Mouse (Mus musculus) thymus, postnatal 0 days (tissue): Measurements from ENCODE around the gene Dnah7b. TPM values are rescaled to one million over a fixed set of nuclear protein-coding genes. Genes with fewer than 3 reads are reported as not detected.
"Not testable (repeated sequence)": the region's sequence is repeated elsewhere in the genome, so short reads cannot be mapped to it uniquely, and the experiment has no call there.

Experiments used
- DNase-seq: peaks from one replicate; pipeline ENCODE4 v3.0.0-alpha.2; 2015; ENCODE audit warnings: low spot score
- polyA plus RNA-seq: library from polyadenylated mRNA; unstranded; fragments of >200 nt; fragmentation: Nextera tagmentation; extraction: Ambion mirVana; gene quantifications from 2 replicates; pipeline ENCODE4 v1.2.1, GENCODE M21; 2015

Gene Dnah7b
- polyA plus RNA-seq = 0.22 and 0.26 TPM in 2 replicates

- DNase-seq = no peak
Measured at GRCm38 (mm10) chr1:46066015-46066414, at the start of gene Dnah7b. Gene Dnah7b (plus strand): TSS chr1:46066315.

DNA sequence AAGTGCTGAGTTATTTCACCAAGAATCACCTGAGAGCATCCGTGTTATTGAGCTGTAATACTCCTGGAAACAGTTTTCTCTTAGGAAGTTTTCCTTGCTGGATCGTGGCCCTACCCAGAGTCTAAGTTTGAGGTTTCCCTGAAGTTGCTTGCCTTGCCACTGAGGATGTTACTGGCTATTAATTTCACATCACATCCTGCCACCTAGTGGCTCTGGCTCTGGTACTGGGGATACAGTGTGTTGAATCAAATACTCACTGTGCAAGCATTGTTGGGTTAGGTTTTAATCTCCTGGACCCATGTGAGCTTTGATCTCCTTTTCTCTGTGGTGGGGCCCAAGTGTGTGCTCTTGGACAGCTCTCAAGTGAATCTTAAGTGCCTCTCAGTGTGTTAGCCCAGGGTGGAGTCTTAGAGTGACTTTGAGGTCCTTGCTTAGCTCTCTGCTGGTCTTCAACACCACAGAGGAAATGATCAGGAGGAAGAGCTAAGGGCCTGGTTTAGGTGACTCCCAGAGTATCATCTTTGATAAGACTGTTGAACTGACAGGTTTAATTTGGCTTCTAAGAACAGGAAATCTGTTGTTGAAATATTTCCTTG, 47.6 kb upstream of the Dnah7b start:
- DNase-seq = no peak

GRCm38 (mm10) chr1:46022262-46022661, 43.9 kb upstream of the Dnah7b start:
- DNase-seq = no peak

DNA sequence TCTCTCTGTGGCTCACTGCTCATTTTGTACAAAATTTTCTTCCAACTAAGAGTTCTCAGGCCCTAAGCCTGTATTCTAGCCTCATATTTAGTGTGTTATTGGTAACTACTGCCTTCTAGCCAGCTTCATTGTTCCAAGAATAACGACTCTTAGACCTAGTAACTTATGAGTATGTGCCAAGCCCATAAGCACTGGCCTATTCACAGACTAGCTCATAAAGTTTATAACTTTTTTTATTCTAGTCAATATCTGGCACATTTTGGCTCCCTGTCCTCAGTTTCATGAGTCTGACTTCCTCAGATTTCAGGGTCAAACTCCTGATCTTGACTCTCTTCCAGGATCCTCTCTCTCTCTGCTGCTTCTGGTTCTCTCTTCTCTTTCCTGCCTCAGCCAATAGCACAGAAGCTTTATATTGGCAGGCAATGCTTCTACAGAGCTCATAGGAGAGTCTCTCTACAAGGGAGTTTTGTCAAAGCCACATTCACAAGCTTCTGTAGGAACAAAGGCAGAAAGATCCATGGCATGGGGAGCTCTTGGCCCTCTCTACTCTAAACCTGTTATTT, 34.0 kb upstream of the Dnah7b start:
- no peak for DNase-seq

GRCm38 (mm10) chr1:46048188-46048587, 17.9 kb upstream of the Dnah7b start:
- DNase-seq = no peak

- no peak for DNase-seq
Measured at GRCm38 (mm10) chr1:46066484-46067251, 553 bp downstream of the Dnah7b start.

GRCm38 (mm10) chr1:46068787-46069186, 2.7 kb downstream of the Dnah7b start:
- not testable (repeated sequence) for DNase-seq

DNA sequence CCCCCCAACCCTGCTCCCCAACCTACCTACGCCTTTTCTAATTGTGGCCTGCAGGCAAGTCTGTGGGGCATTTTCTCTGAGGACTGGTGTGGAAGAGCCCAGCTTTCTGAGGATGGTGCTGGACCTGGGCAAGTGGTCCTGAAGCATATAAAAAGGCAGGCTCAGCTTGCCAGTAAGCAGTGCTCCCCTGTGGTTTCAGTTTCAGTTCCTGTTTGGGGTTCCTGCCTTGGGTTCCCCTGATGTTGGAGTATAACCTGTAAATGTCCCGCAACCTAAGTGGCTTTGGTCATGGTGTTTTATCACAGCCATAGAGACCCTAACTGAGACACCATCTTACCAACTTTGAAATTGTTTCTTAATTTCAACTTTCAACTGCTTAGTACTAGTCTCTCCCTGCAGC, 11.8 kb downstream of the Dnah7b start:
- no peak for DNase-seq

- no peak for DNase-seq
Measured at GRCm38 (mm10) chr1:46100484-46100883, 34.4 kb downstream of the Dnah7b start.

GRCm38 (mm10) chr1:46112606-46113005, 46.5 kb downstream of the Dnah7b start:
- DNase-seq = not testable (repeated sequence)

DNA sequence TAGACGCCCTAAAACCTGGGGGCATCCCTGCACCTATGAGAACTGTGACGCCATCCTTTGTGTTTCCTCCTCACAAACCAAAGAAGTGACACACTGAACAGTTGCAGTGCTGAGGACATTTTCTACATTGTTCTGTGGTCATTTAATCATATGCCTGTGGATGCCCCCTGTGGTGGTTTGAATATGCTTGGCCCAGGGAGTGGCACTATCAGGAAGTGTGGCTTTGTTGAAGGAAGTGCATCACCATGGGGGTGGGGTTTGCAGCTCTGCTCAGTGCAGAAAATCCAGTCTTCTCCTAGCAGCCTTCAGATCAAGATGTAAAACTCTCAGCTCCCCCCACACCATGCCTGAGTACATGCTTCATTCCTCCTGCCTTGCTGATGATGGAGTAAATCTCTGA, 51.1 kb downstream of the Dnah7b start:
- not testable (repeated sequence) for DNase-seq

- no peak for DNase-seq
Measured at GRCm38 (mm10) chr1:46128058-46128457, 61.9 kb downstream of the Dnah7b start.

DNA sequence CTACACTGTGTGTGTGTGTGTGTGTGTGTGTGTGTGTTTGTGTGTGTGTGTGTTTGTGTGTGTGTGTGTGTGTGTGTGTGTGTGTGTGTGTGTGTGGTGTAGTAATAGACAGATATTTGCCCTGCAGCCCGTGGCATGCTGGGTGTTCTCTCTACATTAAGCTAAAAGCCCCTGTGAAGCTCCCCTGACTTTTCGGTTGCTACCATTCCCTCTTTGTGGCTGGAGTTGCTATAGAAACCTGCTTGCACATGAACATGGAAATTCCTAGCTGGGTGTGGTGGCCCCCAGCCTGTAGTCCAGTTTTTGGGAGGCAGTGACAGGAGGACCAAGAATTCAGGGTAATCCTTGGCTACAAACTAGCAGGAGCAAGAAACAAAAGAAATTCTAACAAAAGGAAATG, 130.7 kb downstream of the Dnah7b start:
- DNase-seq = not testable (repeated sequence)

DNA sequence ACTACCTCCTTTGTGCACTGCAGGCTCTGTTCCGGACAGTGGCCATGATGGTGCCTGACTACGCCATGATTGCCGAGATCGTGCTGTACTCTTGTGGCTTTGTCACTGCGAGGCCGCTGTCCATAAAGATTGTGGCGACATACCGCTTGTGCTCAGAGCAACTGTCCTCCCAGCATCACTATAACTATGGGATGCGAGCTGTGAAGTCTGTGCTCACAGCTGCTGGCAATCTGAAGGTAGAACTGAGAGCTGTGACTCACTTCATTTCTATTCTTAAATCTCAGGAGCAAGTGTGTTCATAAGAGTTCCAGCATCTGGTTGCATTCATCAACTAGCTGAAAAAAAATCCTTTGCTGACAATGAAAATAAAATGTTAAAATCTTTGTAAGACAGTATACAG, 135.1 kb downstream of the Dnah7b start:
- not testable (repeated sequence) for DNase-seq

DNA sequence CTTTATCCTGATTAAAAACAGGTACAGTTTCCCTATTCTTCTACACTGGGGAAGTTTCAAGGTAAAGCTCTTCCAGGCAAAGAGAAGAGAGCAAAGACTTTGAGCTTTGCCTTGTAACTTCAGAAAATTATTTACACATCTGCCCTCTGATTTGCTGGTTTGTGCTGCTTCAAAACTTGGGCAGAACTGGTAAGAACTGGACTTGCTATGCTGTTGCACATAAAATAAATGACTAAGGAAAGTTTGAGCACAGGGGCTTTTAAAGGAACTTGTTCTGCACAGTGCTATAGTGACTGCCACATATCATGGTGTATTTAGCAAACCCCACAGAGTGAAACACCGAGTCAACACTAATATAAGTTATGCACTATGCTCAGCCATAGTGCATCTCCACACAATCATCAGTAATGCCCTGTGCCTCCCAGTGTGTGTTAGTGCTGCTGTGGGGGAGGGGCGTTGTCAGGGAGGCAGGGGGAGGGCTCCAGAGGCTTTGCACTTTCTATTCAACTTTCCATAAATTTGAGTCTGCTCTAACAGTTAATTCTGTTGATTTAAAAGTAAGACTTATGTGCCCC, 144.0 kb downstream of the Dnah7b start:
- DNase-seq = not testable (repeated sequence)

DNA sequence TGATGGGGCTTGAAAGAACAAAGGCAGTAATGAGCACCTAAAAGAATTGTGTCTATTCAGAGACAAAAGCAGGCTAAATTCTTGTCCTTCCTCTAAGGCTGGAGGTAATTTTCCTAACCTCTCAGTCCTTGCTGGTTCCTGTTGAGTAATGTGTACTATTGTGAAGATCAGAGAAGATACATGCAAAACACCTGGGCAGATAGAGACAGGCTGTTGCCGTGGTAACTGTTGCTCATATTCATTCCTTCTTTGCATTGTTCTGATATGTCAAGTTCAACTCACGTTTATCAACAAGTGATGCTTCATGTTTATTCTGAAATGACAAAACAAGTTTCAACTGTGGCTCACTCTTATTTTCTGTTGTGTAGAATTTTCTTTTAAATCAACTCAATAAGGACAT, 156.6 kb downstream of the Dnah7b start:
- DNase-seq = not testable (repeated sequence)

- DNase-seq = not testable (repeated sequence)
Measured at GRCm38 (mm10) chr1:46226136-46226535, 160.0 kb downstream of the Dnah7b start.

DNA sequence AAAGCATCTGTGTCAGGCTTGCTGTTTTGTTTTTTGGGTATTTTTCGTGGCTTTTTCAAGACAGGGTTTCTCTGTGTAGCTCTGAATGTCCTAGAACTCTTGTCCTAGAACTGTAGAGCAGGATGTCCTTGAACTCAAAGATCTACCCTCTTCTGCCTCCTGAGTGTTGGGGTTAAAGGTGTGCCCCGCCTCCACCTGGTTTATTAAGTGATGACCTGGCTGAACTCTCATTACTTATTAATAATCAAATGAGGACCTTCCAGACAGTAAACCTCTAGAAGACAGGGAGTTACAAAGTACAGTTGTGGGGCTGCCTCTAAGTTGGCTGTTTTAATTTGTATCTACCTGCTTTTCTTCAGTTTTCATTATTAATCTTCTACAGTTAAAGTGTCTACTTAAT, 202.7 kb downstream of the Dnah7b start:
- not testable (repeated sequence) for DNase-seq

DNA sequence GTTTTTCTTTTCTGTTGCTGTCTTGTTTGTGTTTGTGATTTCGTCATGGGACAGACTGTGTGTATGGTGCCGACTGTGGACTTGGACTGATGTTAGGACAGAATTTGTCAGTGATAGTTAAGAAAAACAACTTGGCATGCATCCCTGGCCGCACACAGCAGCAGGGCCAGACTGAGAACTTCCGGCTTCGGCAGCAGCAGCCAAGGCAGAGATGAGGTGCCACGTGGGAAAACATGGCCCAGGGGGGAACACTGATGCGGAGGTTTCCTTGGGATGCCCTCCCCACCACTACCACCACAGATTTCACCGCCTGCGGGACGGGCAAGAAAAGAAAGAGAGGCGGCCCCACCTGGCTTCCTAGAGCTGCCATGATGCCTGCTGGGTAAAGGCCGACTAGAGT, 205.8 kb downstream of the Dnah7b start:
- DNase-seq = no peak

GRCm38 (mm10) chr1:46278057-46278910, 212.2 kb downstream of the Dnah7b start:
- not testable (repeated sequence) for DNase-seq

GRCm38 (mm10) chr1:46278911-46279565, 212.9 kb downstream of the Dnah7b start:
- DNase-seq = not testable (repeated sequence)
